Mouse (Mus musculus): ENCODE measurements around the gene Slc39a11.

Slc39a11 gene

DNA sequence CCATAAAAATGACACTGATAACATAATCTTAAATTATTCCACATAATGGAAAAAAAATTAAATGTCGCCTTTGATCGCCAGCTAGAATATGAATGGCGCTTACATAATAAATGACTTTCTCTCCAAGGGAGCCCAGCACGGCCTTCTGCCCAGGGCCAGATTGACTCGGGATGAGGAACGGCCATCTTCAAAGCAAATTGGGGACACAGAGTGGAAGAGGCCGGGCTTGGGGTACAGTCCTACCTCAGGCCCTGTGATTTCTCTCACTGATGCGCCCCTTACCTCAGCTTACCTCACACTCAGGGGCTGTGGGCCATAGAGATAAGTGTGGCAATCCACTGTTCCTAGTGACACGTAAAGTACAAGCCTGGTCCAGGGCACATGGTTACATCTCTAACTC, 177.9 kb downstream of the Slc39a11 start:
- intact Hi-C loops (cut with DNase I) = no loop called here

GRCm38 (mm10) chr11:113469919-113470785, 179.7 kb downstream of the Slc39a11 start:
- intact Hi-C loops (cut with DNase I) = no loop called here

- intact Hi-C loops (cut with DNase I) = no loop called here
Measured at GRCm38 (mm10) chr11:113468016-113468415, 181.9 kb downstream of the Slc39a11 start.

GRCm38 (mm10) chr11:113467313-113467811, 182.5 kb downstream of the Slc39a11 start:
- intact Hi-C loops (cut with DNase I) = no loop called here

- intact Hi-C loops (cut with DNase I) = no loop called here
Measured at GRCm38 (mm10) chr11:113460118-113460517, 189.8 kb downstream of the Slc39a11 start.

DNA sequence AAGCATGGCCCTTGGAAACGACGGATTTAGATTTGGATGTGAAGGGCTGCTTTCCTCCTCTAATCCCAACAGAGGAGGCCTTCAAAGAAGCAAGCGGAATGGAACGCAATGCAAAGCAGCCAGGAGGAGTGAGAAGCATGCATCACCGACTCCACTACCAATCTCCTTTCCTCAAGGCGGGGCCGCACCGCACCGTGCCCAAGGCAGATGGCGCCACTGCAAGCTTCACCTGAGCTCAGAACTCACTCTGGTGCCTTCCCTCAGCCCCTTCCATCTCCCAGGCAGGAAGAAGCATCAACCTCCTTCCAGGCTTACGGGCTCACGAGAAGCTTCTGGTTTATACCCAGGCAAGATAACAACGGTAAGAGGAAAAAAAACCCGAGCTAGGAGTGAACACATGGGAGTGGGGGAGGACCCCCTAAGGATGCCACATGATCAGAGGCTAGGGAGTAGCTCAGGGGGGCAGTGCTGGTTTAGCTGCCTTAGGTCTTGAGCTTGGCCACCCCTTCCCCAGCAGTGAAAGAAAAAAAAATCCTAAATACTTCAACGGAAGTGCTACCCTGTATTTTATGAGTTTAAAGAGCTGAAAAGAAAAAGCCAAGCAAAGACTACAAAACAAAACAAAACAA, 191.2 kb downstream of the Slc39a11 start:
- intact Hi-C loops (cut with DNase I) = no loop called here

DNA sequence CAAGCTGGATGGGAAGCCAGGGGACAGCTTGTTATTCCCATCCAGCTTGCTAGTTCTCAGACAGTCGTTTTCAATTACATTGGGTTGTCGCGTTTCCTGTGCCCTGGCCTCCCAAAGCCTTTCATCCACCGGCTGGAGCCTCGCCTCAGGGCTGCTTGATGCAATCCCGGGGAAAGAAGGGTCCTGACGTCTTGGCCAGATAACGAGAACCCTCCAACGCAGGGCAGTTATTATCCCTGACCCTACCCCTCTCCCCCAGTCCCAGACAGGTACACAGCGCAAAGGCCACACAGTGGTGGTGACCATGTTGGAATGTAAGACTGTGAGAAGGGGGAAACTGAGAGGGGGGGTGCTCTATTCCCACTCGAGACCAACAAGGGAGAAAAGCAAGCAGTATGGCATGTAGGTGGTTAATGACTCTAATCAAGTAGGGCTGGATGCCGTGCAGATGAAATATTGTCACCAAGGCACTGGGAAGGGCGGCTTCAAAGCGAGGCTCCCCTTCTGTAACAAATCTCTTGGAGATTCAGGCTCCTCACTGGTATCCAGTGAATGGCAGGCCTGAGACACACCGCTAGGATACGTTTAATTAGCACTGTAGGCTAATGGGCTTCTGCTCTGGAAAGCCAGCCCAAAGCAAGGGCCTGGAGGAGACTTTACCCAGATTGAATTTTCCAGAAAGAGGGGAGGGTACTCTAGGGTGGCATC, 196.9 kb downstream of the Slc39a11 start:
- intact Hi-C loops (cut with DNase I) = no loop called here

- intact Hi-C loops (cut with DNase I) = no loop called here
Measured at GRCm38 (mm10) chr11:113451301-113451700, 198.6 kb downstream of the Slc39a11 start.

DNA sequence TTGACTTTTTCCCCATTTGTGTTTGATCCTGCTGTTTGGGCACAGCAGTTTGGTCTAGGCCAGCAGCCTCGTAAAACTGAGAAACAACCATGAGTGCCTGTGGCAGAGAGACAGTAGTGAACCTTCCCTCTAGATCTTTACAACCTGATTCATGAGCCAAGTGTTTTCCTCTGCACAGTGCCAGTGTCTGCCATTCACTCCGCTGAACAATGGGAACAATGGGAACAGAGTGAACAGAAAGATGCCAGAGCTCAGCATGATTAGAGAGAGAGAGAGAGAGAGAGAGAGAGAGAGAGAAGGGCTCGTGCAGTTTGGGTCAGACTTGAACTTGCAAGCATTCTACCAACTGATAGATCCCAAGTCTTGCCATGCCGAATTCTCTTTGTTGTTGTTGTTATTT, 199.2 kb downstream of the Slc39a11 start:
- intact Hi-C loops (cut with DNase I) = no loop called here

DNA sequence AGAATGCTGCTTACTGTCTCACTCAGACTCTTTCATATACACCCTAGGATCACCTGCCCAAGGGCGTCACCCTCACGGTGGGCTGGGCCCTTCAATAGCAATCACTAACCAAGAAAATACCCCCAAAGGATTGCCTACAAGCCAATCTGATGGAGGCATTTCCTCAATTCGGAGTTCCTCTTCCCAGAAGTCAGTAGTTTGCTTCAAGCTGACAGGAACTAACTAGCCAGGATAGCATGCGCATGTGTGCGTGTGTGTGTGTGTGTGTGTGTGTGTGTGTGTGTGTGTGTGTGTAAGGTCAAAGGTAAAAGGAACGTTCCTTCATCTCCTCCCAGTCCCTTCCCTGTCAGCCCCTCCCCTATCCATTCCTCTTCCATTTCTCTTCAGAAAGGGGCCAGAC, 199.9 kb downstream of the Slc39a11 start:
- intact Hi-C loops (cut with DNase I) = no loop called here

GRCm38 (mm10) chr11:113442036-113442435, 207.8 kb downstream of the Slc39a11 start:
- intact Hi-C loops (cut with DNase I) = no loop called here

DNA sequence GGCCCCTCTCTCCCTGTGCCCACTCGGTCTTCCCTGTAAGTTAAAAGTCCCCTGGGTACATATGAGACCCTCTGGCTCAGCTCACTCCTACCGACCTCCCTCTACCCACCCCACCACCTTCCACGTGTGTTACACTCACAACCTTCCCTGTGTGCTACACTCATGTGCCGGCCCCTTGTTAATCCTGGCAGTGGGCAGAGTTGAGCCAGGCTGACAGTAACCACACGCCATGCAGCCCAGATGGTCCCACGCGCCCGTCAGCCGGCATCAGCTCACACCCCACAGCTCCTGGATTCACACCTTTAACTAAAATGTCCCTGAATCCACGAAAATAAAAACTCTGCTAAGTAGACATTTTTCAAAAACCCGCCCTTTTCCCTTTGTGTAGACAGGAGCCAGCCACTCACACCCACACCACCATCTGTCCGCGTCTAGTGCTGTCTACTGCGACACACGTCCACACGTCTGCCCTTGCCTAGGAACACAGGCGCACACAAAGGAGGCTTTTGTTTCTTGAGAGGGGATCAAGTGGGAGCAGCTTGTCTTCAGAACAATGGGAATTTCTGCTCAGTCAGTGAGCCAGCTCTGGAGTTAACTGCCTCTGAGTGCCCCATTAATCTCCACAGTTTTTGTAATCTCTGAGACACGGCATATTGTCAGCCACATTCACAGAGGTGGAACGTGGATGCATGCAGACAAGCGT, 210.4 kb downstream of the Slc39a11 start:
- intact Hi-C loops (cut with DNase I) = no loop called here

DNA sequence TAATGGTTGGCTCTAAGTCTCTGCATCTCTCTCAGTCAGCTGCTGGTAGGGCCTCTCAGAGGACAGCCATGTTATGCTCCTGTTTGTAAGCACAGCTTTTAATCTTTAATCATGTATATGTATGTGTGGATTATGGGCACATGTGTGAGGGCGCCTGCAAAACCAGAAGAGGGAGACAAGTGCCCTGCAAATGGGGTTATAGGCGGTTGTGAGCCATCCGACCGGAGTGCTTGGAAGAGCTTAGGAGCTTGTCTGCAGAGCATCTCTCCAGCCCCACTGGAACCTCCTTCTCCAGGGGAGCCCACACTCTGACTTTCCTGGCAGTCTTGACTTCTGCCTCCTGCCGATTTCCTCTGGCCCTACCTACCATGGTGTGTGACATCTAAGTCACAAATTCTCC, 211.0 kb downstream of the Slc39a11 start:
- intact Hi-C loops (cut with DNase I) = no loop called here

GRCm38 (mm10) chr11:113437357-113437756, 212.5 kb downstream of the Slc39a11 start:
- intact Hi-C loops (cut with DNase I) = no loop called here

GRCm38 (mm10) chr11:113436299-113436698, 213.6 kb downstream of the Slc39a11 start:
- intact Hi-C loops (cut with DNase I) = no loop called here

GRCm38 (mm10) chr11:113435696-113436095, 214.2 kb downstream of the Slc39a11 start:
- intact Hi-C loops (cut with DNase I) = no loop called here

GRCm38 (mm10) chr11:113431161-113431560, 218.7 kb downstream of the Slc39a11 start:
- intact Hi-C loops (cut with DNase I) = no loop called here

- intact Hi-C loops (cut with DNase I) = no loop called here
Measured at GRCm38 (mm10) chr11:113425882-113426281, 224.0 kb downstream of the Slc39a11 start.

DNA sequence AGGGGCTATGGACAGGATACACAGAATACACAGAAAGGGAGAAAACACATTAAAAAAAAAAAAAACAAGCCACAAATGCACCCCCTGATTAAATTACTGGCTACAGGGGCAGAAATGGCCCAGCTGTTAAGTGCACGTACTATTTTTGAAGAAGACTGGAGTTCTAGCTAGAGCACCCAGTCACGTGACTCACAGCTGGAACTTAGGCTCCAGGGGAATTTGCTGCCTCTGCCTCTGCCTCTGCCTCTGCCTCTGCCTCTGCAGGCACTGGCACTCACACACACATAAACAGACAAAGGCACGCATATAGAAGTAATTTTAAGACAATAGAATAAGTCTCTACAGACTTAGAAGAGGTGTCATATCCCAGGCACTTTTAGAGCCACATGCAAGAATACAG, 224.4 kb downstream of the Slc39a11 start:
- intact Hi-C loops (cut with DNase I) = no loop called here

DNA sequence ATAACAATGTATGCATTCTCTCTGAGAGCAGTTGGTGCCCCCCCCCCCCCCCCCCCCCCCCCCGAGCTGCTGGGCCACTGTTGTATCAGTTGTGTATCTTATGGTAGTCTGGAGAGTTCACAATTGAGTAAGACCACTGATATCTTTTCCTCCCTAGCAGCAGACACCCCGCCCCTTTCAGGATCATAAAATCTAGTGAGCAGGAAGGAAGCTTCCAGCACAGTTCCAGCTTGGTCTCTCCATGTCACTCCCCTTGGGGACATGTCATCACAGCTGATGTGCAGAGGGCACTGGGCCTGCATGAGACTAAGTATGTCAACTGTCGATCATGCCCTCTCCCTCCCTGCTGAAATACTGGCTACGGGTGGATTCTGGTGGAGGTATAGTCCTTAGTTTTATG, 225.1 kb downstream of the Slc39a11 start:
- intact Hi-C loops (cut with DNase I) = no loop called here

DNA sequence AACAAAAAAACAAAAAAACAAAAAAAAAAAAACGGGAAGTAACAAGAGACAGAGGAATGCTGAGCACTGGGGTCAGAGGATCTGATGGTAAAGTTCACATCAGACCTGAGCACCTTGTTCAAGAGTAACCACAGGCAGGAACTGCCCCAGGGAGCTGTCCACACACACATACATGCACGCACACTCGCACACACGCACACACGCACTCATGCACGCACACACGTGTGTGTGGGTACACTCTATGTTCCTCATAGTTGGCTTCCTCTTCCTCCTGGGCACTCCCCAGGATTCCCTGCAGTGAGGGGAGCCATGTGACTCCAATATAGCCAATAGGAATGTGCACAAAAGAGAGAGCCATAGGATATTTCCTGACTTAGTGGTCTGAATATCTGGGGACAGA, 227.3 kb downstream of the Slc39a11 start:
- intact Hi-C loops (cut with DNase I) = no loop called here

Measured in adrenal gland (tissue).